Mouse (Mus musculus) layer of hippocampus, adult 8-10 months (tissue): ENCODE data around the gene Mc1r. TPM values are rescaled to one million over a fixed set of nuclear protein-coding genes. Genes with fewer than 3 reads are reported as not detected.
A peak's percentile ranks its signal among the peaks of the same experiment; 100 is the strongest.
"Not testable (repeated sequence)": the region's sequence is repeated elsewhere in the genome, so short reads cannot be mapped to it uniquely, and the experiment has no call there.

Experiments used
- DNase-seq, 2 experiments: peaks; one replicate each; pipeline ENCODE4 v3.0.0; 2022; ENCODE audit warnings: low spot score in 2 of 2
- total RNA-seq, 4 experiments: library from RNA; stranded (reverse); gene quantifications; 2 replicates each; pipeline ENCODE4 v1.2.4; 2022

Mc1r gene
- total RNA-seq, 4 experiments from 2014 or later = 0.08 TPM; not detected in 3

DNA sequence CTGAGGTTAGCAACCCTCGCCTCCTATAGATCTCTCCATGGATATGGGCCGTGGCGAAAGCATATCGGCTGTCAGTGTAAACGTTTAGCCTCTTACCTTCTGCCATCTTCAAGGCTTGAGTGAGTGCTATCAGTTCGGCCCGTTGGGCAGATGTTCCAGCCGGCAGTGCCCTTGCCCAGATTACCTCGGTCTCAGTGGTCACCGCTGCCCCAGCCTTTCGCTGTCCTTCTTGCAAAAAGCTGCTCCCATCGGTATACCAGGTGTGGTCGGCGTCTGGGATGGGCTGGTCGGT is 22.8 kb downstream of the Mc1r start:
- not testable (repeated sequence) for DNase-seq

DNA sequence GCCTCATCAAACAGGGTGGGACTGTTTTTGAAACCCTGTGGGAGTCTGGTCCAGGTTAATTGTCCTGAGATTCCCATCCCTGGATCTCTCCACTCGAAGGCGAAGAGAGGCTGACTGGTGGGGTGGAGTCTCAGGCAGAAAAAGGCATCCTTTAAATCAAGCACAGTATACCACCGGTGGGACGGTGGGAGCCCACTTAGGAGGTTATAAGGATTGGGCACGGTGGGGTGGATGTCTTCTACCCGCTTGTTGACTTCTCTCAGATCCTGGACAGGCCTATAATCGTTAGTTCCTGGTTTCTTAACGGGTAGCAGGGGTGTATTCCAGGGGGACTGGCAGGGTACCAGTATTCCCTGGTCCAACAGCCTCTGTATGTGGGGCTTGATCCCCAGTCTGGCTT is 24.0 kb downstream of the Mc1r start:
- DNase-seq = not testable (repeated sequence)

DNA sequence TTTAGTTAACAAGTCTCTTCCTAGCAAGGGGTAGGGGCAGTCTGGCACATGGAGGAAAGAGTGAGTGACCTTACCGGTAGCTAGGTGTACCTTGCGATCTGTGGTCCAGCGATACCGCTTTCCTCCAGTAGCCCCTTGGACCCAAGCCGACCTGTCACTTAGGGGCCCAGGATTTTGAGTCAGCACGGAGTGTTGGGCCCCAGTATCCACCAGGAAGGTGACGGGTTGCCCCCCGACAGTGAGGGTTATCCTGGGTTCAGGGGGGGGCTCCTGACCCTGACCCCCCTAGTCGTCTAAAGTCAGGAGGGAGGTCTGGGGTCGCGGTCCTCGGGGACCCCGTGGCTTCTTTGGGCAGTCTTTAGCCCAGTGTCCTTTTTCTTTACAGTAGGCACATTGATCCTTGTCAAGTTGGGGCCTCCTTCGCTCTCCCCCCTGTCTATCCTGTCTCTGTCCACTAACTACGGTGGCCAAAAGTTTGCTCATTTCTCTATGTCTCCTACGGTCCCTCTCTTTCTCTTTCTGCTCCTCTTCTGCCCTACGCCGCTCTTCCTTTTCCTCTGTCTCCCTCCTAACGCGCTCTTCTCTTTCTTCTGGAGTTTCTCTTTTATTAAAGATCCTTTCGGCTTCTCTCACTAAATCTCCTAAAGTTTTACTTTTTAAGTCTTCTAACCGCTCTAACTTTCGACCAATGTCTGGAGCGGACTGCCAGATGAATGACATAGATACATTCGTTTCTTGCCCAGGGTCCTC is 24.9 kb downstream of the Mc1r start:
- no peak for DNase-seq

DNA sequence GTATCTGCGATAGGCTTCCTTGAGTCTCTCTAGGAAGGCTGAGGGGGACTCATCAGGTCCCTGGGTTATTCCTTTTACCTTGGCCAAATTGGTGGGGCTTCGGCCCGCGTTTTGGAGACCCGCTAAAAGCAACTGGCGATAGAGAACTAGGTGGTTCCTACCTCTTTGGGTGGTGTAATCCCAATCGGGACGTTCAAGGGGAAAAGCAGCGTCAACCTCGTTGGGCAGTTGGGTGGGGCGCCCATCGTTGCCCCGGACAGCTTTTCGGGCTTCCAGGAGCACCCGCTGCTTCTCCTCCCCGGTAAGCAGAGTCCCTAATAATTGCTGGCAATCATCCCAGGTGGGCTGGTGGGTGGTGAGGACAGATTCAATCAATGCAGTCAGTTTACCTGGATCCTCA is 25.5 kb downstream of the Mc1r start:
- DNase-seq = no peak

DNA sequence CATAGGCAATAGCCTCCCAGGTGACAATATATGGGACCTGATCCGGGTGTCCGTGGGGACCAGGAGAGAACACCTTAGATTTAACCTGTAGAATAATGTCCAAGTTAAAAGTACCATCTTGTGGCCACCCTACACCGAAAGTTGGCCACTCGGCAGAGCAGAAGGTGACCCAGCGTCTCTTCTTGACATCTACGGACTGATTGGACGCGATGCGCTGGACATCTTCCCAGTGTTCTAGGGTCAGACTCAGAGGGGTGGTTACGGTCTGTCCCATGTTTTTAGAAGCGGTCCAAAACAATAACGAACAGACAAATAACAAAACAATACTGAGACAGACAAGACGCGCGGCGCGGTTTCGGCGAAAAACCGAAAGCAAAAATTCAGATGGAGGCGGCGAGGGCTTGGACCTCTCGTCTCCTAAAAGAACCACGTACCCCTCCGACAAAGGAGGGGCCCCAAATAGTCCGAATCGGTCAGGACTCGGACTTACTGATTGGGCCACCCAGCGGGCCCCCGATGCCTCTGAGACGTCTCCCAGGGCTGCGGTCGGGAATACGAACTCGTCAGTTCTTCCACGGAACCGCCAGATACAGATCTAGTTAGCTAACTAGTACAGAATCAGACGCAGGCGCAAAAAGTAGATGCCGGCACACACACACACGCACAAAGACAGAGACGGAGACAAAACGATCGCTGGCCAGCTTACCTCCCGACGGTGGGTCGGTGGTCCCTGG is 26.5 kb downstream of the Mc1r start:
- DNase-seq = not testable (repeated sequence)

DNA sequence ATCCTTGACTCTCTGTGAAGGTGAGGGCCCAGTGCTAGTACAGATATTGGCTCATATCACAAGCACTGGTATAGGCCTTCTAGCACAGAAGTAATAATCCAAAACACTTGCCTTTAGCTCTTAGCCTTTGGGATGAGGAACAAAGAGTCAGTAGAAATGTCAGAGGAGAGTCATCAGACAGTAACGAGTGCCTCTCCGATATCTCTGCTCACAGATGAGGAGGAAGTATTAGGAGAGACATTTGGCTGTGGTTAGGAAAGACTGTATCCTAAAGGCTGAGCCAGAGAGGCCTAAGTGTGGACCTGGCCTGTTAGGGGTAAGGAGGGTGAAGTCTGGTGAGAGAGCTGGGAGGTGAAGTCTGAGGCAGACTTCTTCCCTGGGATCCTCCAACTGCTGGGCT is 34.9 kb downstream of the Mc1r start:
- DNase-seq = no peak

DNA sequence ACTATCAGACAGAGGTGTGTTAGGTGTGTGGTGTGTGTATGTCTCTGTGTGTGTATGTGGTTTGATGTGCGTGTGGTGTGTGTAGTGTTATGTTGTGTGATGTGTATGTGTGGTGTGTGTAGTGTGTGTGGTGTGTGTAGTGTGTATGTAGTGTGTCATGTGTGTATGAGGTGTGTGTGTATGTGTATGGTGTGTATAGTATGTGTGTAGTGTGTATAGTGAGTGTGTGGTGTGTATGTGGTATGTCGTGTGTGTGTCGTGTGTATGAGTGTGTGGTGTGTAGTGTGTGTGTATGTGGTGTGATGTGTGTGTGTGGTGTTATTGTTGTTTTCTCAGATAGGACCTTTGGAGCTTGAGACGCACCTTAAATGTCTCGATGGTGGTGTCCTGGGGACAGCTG is 35.4 kb downstream of the Mc1r start:
- DNase-seq = no peak

DNA sequence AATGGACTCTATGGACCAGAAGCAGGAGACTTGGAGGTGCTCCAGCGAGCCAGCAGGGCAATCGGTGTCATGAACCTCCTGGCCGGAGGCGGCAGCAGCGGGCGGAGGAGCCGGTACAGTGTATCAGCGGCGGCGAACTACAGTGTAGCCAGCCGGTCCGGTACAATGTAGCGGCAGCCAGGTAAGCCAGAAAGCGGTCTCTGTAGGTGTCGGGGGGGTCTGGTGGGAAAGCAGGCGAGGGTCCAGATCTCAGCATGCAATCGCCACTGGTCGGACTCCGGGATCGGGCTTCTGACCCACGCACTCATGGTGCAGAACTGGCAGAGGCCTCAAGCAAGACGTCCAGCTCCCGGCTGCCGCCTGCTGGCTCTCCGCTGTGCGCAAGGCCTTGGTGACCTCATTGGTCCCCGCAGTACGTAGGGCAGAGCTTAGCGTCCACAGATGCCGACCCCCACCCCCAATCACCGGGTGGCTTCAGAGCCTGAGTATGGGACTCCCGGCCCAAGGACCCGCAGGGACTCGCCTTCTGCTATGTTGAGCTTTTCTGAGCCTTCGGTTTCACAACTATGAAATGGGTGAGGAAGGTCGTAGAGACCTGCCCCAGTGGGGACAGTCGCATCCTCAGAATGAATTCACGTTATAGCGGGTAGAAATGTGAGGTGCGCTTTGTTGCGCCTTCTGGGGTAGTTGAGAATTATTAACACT is 36.1 kb downstream of the Mc1r start:
- peak; percentile 87 to 92 for DNase-seq

DNA sequence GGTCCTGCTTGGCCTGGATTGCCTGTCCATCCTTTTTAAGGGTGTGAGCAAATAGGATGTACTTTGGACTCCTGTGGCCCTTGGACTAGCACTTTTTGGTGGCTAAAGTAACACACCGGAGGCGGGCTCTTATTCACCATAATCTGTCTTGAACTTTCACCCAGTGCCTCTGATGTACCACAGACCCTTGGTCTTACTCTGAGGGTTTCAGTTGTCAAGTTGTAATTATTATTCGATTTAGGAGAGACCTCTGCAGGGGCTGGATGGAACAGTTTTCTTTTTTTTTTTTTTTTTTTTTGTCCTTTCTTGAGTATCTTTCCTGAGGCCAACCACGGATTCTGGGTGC is 36.6 kb downstream of the Mc1r start:
- DNase-seq = no peak

DNA sequence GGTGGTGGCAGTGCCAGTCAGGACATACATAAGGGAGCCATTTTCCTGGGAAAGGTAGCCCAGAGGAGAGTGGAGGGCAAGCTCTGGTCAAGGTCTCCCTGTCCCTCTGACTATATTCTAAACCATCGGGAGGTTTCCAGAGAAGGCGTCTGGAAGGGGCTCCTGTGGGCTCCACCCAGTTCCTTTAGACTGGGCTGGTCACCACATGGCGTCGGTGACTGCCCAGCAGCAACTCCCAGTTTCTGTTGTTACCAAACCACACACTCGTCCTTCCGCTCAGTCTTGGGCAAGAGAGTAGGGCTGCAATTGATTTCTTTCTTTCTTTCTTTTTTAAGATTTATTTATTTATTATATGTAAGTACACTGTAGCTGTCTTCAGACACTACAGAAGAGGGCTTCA is 37.2 kb downstream of the Mc1r start:
- DNase-seq = no peak

DNA sequence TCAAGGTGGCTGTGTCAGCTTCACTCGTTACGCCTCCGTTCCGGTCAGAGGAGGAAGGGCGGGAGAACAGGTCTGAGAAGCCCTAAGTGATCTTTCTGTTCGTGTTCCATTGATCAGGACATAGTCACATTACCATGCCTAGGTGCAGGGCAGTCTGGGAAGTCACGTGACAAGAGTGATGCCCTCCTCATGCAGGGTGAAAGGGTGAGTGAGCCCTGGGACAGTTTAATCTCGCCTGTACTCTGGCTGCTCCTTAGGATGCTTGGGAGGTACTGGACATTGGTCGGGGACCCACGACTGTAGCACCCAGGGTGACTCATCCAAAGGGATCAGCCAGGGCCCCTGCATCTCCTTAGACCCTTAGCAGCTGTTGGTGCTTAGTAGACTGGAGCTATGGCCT is 39.1 kb downstream of the Mc1r start:
- DNase-seq = no peak

DNA sequence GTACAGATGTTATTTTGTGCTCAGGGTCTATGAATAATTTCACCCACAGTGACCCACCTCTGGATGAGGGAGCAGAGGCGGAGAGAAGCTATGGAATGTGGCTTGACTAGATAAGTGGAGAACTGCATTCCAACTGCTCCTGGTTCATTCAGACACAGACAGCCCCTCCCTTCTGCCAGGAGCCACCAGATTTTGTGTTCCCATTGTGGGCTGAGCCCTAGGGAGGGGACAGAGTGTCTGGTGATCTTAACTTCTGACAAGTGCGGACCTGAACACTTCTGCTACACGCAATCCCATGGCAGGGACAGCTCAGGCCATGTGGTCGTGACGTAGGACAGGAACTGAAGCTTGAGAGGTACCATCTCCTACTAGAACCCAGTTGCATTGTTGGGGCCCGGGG is 39.9 kb downstream of the Mc1r start:
- DNase-seq = no peak

DNA sequence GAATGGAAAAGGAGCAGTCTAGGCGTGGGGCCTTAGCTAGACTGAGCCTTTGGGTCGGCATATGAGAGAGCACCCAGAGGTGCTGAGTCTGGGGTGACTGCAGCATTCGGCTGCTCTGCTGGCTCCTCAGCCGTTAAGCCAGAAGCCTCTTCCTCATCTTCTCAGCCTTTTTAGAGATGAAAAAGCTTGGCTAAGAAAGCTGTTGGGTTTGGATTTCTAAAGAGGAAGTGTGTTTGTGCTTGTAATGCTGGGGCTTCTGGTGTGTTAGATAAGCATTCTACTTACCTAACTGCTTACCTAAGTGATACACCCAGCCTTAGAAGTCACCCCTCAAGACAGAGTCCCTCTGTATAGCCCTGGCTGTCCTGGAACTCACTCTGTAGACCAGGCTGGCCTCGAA is 43.9 kb downstream of the Mc1r start:
- DNase-seq = no peak

DNA sequence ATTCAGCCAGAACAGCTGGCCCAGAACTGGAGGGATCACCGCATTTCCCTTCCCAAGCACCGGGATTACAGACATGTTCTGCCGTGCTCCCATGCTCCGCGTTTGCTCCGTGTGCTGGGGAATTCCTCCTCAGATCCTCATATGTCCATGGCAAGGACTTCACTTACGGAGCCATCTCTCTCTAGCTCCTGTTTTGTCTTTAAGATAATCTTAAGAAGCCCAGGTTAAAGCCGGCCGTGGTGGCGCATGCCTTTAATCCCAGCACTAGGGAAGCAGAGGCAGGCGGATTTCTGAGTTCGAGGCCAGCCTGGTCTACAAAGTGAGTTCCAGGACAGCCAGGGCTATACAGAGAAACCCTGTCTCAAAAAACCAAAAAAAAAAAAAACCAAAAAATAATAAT is 44.8 kb downstream of the Mc1r start:
- DNase-seq = not testable (repeated sequence)

DNA sequence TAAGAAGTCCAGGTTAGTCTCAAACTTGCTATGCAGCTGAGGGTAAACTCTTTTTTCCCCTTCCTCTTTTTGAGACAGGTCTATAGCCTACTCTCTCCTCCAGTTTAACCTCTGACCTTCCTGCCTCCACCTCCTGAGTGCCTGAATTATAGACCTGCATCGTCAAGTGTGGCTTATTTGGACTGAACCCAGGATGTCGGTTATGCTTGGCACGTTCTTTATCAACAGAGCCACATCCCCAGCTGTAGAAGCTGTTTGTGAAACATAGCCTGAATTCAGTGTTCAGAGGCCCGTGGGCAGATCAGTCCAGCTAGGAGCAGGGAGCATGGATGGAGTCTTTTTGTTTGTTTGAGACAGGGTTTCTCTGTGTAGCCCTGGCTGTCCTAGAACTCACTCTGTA is 45.2 kb downstream of the Mc1r start:
- no peak for DNase-seq

DNA sequence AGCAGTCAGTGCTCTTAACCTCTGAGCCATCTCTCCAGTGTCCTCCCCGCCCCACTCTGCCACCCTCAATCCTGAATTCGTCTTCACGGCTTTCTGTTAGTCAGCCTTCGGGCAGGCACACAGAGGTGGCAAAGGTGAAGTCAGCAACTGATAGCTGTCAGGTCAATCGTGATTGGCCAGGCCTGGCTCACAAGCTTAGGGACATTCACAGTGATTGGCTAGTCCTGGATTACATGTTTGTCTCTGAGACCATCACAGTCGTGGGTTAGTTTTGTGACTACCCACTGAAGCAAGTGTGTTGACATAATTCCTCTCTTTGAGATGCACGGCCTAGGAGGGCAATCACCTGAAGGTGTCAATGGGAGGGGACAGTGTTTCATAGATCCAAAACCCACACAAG is 46.4 kb downstream of the Mc1r start:
- no peak for DNase-seq

DNA sequence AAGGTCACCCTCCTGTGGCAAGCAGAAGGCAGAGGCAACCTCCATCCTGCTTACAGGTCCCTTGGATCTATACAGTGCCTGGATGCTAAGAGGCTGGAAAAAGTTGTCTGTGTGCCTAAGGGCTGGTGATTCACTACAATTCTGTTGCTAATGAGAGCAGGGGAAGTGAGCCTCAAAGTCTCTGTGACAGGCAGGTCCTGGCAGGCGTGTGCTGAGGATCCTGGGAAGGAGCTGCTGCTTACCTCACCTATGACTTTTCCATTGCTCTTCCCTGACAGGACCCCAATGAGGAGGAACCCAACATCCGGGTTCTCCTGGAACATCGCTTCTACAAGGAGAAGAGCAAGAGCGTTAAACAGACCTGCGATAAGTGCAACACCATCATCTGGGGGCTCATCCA is 47.0 kb downstream of the Mc1r start:
- DNase-seq = no peak

DNA sequence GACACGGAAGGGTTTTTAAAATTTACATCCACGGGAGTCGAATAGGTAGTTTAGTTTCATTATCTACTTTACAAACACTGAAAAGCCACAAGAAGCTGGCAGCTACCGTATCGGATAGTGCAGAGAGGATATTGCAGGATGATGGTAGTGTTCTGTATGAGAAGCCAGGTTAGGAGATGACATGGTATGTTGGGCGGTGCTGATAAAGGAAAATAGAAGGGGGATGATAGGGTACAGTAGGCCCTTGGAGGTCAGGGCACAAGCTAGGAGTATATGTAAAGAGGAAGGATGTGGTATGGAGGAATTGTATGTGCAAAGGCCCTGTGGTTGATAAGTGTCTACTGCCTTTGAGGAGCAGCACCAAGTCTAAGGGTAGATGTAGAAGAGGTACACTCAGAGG is 47.7 kb downstream of the Mc1r start:
- DNase-seq = no peak

Other genes starting within 250 kb of the Mc1r start
- 1 to 10 TPM; 1.7 to 3.1 (median 1.9) TPM for gene Sult5a1, start 248.8 kb upstream of the Mc1r start, total RNA-seq
- under 1 TPM in 1 of 4 experiments, not detected in 3; 0.45 TPM for gene Dpep1, start 220.9 kb upstream of the Mc1r start, total RNA-seq
- 100 to 1,000 TPM in 3 of 4 experiments, 10 to 100 TPM in 1; 95.9 to 131 (median 123) TPM for gene Chmp1a, start 194.3 kb upstream of the Mc1r start, total RNA-seq
- gene Spata33, start 194.3 kb upstream of the Mc1r start, total RNA-seq = 1 to 10 TPM; 5.5 to 9.7 (median 6.6) TPM
- 100 to 1,000 TPM in 1 of 4 experiments, 10 to 100 TPM in 3; 84.5 to 112 (median 94.1) TPM for gene Cdk10, start 182.3 kb upstream of the Mc1r start, total RNA-seq
- gene Spata2l, start 170.9 kb upstream of the Mc1r start, total RNA-seq = 10 to 100 TPM; 55.1 to 69.3 (median 61.5) TPM
- 10 to 100 TPM; 21.0 to 27.4 (median 24.2) TPM for gene Zfp276, start 152.9 kb upstream of the Mc1r start, total RNA-seq
- gene Vps9d1, start 152.8 kb upstream of the Mc1r start, total RNA-seq = 10 to 100 TPM; 52.1 to 63.9 (median 58.9) TPM
- 1 to 10 TPM in 3 of 4 experiments, under 1 TPM in 1; 0.96 to 3.2 (median 3.0) TPM for gene Fanca, start 88.5 kb upstream of the Mc1r start, total RNA-seq
- gene Spire2, start 74.4 kb upstream of the Mc1r start, total RNA-seq = 10 to 100 TPM; 15.8 to 16.3 (median 16.0) TPM
- gene Tcf25, start 33.4 kb upstream of the Mc1r start, total RNA-seq = 100 to 1,000 TPM; 466 to 571 (median 498) TPM
- gene Tubb3, start 4.3 kb downstream of the Mc1r start, total RNA-seq = 100 to 1,000 TPM; 265 to 291 (median 279) TPM
- gene Def8, start 16.4 kb downstream of the Mc1r start, total RNA-seq = 10 to 100 TPM; 48.1 to 59.4 (median 54.5) TPM
- 10 to 100 TPM; 28.3 to 36.0 (median 32.2) TPM for gene Afg3l1, start 70.8 kb downstream of the Mc1r start, total RNA-seq
- gene Dbndd1, start 108.4 kb downstream of the Mc1r start, total RNA-seq = 10 to 100 TPM in 3 of 4 experiments, 1 to 10 TPM in 1; 8.4 to 14.1 (median 11.5) TPM
- gene Gas8, start 111.7 kb downstream of the Mc1r start, total RNA-seq = 10 to 100 TPM; 23.2 to 33.1 (median 26.7) TPM
- gene Rhou, start 246.8 kb downstream of the Mc1r start, total RNA-seq = 10 to 100 TPM; 37.6 to 57.0 (median 45.8) TPM